Mouse (Mus musculus) embryonic fibroblast, embryonic 13.5 days (primary cell): ENCODE data around the gene Otud7b.

Source experiments
- CTCF ChIP-seq: IDR thresholded peaks from 2 replicates; pipeline ENCODE4 v1.5.1; 2011; ENCODE audit warnings: mild to moderate bottlenecking, control low read depth, low read length, moderate library complexity, borderline replicate concordance; ENCODE audit not compliant: insufficient read depth
- POLR2A ChIP-seq: IDR thresholded peaks from 2 replicates; pipeline ENCODE4 v1.6.1; 2011; ENCODE audit warnings: low read depth, mild to moderate bottlenecking, control low read depth, low read length, moderate library complexity

DNA sequence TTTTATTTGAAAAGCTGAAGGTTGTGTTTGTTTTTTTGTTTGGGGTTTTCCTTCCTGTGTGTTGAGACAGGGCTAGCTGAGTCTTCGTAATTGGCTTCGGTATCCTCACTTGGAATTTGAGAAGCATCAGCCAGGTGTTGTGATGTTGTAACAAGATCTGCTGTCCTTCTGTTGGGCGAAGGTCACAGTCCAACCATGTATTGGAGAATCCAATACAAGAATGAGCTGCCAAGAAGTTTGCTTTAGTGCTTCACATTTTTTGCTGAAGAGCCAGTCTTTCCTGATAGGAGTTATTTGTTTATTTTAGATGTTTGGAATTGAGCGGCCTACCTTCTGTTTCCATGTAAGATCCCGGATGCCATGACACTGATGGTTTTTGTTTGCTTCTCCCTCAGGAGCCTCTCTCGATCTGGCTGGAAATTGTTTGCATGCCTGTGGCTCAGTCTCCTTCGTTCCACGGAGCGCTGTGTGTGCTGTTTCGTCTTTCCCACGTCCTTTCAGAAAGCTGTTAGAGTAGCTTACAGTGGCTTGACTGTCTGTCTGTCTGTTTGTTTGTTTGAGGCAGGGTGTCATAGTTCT lies 29.1 kb downstream of the Otud7b start:
- TF ChIP-seq CTCF (no peak), POLR2A (no peak)
